Mouse (Mus musculus): ENCODE results near the gene Kifc3.

Kifc3 gene

GRCm38 (mm10) chr8:95154654-95155053 lies 48.0 kb downstream of the Kifc3 start:
- DNase-seq: no peak

- DNase-seq: no peak
Observed at GRCm38 (mm10) chr8:95154056-95154455, 48.6 kb downstream of the Kifc3 start.

GRCm38 (mm10) chr8:95150608-95151007 lies 52.0 kb downstream of the Kifc3 start:
- no peak for DNase-seq

- DNase-seq: no peak
Observed at GRCm38 (mm10) chr8:95149426-95149825, 53.2 kb downstream of the Kifc3 start.

DNA sequence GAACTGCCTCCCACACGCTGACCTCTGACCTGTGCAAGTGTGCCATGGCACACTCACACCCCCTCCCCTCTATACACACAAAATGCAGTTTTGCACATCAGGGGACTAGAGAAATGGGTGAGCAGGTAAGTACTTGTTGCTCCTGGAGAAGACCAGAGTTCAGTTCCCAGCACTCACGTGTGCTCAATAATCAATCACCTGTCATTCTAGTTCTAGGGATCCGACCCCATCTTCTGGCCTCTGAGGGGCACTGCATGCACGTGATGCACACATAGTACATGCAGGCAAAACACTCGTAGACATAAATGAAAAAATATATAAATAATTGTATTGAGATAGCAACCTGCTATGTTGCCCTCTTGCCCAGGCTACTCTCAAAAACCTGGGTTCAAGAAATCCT lies 55.8 kb downstream of the Kifc3 start:
- no peak for DNase-seq

DNA sequence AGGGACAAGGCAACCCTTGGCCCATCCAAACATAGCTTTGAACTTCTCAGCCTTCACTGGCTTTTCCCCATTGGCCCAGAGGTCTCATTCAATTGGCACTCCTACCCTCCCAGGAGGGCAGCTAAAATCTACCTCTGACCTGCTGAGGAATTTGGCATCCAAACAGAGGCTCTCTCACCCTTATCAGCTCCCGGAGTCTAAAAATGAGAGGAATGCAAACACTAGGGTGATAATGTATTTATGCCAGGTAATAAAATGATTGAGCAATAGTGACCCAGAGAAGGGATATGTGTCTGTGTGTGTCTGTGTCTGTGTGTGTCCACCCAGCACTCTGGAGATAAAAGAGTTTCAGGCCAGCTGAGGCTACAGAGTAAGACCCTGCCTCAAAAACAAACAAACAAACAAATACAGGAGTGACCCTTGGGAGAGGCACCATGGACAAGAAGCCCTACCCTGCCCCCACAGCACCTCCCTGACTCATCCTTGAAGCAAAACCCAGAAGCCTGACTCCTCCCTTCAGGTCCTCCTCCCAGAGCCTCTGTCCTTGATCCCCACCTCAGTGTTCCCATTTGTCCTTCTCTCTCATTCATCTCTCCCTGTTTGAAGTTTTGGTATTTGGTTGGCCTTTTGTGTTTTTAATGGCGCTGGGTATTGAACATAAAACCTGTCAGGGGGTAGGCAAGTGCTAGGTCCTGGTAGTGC lies 56.4 kb downstream of the Kifc3 start:
- DNase-seq: no peak

GRCm38 (mm10) chr8:95144631-95145015 lies 58.0 kb downstream of the Kifc3 start:
- no peak for DNase-seq

GRCm38 (mm10) chr8:95143805-95144630 lies 58.6 kb downstream of the Kifc3 start:
- no peak for DNase-seq

DNA sequence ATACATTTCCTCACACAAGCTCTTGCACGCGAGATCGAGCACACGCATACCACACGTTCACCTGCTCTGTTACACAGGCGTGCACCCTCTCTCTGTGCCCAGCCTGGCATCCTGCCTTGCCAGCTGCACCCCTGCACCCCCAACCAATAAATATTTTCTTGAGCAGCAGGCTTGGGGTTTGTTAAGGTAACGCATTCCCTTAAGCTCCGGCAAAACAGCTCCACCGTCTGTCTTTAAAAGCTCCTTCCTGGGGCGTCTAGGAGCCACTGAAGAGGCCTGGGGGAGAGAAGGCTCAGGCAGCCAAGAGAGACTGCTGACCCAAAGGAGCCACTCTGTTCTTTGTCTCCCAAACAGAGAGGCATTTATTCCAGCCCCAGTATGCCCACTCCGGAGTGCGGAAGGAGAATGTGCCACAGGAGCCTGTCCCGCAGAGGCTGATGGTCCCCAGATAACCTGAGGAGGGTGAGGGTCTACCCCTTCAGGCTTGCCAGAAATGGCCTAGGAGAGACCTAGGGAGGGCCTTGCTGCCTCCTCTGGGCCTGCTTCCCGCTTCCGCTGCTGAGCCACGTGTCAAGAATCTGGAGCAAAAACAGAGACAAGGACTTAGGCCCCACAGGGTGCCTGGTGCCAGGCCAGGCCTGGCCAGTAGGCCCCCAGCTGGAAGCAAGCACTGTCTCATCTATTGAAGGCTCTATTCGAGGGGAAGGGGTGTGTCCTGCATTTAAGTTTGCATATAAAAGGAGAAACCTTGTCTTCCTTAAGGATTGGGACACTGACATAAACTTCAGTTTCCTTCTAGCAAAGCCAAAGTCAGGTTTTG lies 59.4 kb downstream of the Kifc3 start:
- DNase-seq: peak; percentile 49

DNA sequence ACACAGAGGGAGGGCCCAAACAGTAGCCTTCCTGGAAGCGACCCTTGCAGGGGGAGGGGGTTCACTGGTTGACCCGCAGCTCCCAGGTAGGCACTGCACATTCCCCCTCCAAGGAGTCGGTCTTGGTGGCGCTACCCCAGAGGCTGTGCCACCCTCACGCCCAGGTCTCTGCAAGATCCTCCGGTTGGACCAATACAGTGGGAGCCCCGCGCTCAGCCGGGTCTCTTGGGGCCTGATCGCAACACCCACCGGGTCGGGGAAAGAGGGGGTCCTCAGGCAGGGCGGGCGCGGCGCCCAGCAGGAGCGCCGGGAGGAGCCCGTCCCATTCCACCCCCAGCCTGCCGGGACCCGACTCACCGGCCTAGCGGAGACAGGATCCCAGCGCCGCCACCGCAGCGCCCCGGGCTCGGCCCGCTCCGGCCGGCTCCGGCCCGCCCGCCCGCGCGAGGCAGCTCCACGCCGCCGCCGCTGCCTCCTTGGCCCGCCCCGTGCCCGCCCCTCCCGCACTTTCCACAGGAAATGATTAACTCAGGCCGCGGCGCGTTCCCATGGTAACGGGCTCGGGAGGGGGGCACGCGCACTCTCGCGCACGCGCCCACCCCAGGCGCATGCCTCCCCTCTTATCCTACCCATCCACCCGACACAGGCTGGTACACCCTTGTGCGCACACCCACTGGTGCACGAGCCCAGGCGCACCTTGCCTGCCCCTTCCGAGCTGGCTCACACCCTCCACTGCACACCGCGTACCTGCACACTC lies 60.4 kb downstream of the Kifc3 start:
- DNase-seq: peak; percentile 94

- no peak for DNase-seq
Observed at GRCm38 (mm10) chr8:95141469-95142074, 61.0 kb downstream of the Kifc3 start.

- DNase-seq: no peak
Observed at GRCm38 (mm10) chr8:95141026-95141425, 61.6 kb downstream of the Kifc3 start.

- no peak for DNase-seq
Observed at GRCm38 (mm10) chr8:95140555-95140954, 62.1 kb downstream of the Kifc3 start.

DNA sequence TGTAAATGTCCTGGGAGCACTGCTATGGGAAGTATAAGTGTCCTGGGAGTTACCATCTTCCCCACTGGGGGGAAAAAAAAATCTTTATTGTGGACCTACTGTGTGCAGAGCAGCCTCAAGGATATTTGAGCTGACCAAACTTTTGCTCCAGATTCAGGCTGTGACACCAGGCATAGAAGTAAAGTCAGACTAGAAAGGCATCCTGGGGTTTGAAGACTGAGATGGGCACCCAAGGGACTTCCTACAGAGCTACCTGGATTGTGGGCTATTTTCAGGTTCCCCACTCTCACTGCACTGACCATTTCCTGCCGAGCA lies 63.6 kb downstream of the Kifc3 start:
- no peak for DNase-seq

DNA sequence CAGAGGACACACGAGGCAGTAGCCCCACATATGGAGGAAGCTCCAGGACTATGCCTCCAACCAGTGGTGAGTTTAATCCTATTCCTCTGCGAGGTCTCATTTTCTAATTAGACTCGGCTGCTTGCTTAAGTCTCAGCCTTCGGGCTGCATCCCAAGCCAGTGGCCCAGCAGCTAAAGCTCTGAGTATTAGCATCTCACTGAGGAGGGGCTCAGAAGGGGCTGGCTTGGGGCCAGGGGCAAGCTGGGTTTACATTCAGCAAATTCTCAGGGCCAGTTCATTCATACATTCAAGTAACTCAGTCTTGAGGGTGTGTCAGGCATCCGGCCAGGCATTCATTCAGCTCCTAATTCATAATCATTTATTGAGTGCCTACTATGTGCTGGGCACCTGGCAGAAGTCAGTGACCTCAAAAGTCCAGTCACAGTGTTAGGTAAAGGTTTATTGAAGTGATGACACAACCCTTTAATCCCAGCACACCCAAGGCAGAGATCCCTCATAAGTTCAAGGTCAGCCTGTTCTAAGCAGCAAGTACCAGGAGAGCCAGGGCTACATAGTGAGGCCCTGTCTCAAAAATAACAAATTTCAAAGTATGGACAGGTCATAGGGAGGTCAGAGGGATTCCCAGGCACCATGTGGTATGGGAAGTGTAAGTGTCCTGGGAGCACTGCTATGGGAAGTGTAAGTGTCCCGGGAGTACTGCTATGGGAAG lies 64.1 kb downstream of the Kifc3 start:
- peak; percentile 61 for DNase-seq

GRCm38 (mm10) chr8:95137641-95138098 lies 64.9 kb downstream of the Kifc3 start:
- DNase-seq: no peak

DNA sequence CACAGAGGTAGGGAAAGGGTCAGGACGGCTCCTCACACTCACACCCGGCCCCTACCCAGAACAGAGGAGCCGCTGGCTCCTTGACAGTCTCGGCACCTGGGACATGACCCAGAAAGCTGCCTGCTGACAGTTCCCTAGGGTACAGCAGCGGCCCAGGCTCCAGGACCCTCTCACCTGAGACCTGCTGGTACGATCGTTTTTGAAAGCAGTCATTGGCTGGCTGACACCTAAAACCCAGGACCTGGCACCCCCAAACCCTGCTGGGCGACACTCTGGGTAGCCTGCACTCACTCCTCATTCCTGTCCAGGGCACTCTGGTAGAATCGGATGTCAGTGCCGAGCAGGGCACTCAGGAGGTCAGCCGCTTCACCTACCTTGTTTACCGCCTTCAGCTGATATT lies 65.4 kb downstream of the Kifc3 start:
- no peak for DNase-seq

DNA sequence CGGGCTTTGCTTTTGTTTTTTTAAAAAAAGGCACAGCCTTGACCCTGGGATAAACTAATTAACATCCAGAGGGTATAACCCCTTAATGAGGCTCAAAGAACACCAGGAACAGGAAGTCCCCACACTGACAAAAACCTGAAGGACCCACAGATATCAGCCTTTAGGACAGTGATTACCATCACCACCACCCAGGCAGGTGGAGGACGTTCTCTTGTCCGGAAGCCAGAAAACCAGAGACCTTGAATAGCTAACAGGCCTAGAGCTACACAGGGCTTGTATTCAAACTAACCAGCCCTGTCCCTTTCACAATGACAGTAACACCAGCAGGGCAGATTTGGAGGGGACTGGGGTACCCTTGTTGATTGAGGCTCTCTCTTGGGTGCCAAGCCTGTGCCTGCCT lies 66.4 kb downstream of the Kifc3 start:
- DNase-seq: no peak

GRCm38 (mm10) chr8:95135242-95135641 lies 67.4 kb downstream of the Kifc3 start:
- no peak for DNase-seq

DNA sequence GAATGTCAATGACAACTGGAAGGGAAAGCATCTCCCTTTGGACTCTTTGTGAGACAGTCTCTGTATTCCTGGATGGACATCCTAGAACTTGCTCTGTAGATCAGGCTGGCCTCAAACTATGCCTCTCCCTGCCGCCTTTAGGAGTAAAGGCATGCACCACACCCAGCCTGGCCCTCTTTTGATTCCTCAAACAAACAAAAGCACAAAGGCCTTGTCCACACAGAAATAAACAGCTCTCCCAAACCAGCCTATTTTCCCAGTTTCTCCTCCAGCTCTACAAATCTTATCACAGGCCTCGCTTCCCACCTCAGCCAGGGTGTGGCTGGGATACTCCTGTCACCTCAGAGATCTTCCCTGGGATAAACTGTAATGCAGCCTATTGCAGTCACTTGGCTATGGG lies 68.4 kb downstream of the Kifc3 start:
- no peak for DNase-seq

DNA sequence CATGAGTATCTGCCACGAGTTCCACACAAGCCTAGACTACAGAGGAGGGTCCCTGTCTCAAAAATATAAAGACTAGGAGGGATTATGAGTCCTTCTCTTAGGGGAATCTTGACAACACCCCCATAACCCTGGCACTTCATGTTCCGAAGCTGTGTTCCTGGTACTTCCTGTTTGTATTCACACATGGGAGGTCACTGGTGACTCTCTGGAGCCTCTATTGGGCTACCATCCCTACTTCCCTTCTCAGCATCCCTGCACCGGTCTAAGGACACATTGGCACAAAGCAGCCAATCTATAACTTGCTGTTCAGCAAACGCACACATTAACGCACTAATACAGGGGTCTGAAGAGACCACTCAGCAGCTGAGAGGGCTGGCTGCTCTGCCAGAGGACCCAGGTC lies 70.6 kb downstream of the Kifc3 start:
- DNase-seq: no peak
